Mouse (Mus musculus) testis, adult 2 months (tissue): ENCODE results near the gene Hes5.

Experiments
- CTCF ChIP-seq: fragments of 200-500 bp; IDR thresholded peaks from 2 replicates; pipeline ENCODE4 v1.5.1; 2012; ENCODE audit warnings: low read depth, mild to moderate bottlenecking, inconsistent platforms, low read length, moderate library complexity; ENCODE audit not compliant: control insufficient read depth, insufficient read depth, insufficient replicate concordance
- POLR2A ChIP-seq: fragments of 200-500 bp; IDR thresholded peaks from 2 replicates; pipeline ENCODE4 v1.6.1; 2012; ENCODE audit warnings: low read depth, mild to moderate bottlenecking, inconsistent platforms, low read length, moderate library complexity; ENCODE audit not compliant: control insufficient read depth

DNA sequence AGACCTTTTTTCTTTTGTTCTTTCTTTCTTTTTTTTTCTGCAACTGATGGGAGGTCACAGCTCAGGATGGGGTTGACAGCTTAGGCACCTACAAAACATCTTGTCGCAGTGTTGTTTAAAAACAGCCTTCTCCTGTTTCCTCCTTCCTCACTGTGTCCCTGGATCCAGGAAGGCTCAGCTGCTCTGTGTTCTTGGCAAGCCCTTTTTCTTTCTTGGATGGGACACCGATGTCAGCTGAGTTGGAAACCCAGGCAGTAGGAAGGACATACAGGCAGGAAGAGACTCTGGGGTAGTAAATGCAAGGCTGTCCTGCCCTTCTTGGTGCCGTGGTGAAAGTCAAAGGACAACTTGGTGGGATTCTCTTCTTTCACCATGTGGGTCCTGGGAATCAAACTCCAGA, 5.1 kb downstream of the Hes5 start:
- no peak for TF ChIP-seq POLR2A
- TF ChIP-seq CTCF = no peak
